Mouse (Mus musculus) neural tube, embryonic 14.5 days (tissue): ENCODE measurements around the gene Myo19. TPM values are rescaled to one million over a fixed set of nuclear protein-coding genes. Genes with fewer than 3 reads are reported as not detected.

Experiments used
- ATAC-seq: fragments of 200-750 bp; cut with Nextera tagmentation; 2 replicates; pipeline ENCODE4 v1.8.0; 2017; ENCODE audit warnings: low read depth, mild to moderate bottlenecking, moderate TSS enrichment, moderate library complexity
- H3K27ac ChIP-seq: fragments of 300-500 bp; sonication (generic); 2 replicates; pipeline ENCODE4 v1.5.1; 2014; ENCODE audit warnings: low read depth, mild to moderate bottlenecking, control low read depth, low read length, moderate library complexity, mixed read lengths
- H3K27me3 ChIP-seq: fragments of 300-500 bp; sonication (generic); 2 replicates; pipeline ENCODE4 v1.6.1; 2014; ENCODE audit warnings: low read length; ENCODE audit not compliant: control insufficient read depth, insufficient read depth
- H3K36me3 ChIP-seq: fragments of 300-500 bp; sonication (generic); 2 replicates; pipeline ENCODE4 v1.6.1; 2014; ENCODE audit warnings: low read length, mixed read lengths; ENCODE audit not compliant: control insufficient read depth, insufficient read depth
- H3K4me1 ChIP-seq: fragments of 300-500 bp; sonication (generic); 2 replicates; pipeline ENCODE4 v1.6.1; 2014; ENCODE audit warnings: low read length; ENCODE audit not compliant: control insufficient read depth, insufficient read depth
- H3K4me2 ChIP-seq: fragments of 300-500 bp; sonication (generic); 2 replicates; pipeline ENCODE4 v1.6.1; 2014; ENCODE audit warnings: mild to moderate bottlenecking, low read depth, low read length, control low read depth
- H3K4me3 ChIP-seq: fragments of 300-500 bp; sonication (generic); 2 replicates; pipeline ENCODE4 v1.5.1; 2014; ENCODE audit warnings: low read depth, low read length, control low read depth, mixed read lengths
- H3K9ac ChIP-seq: fragments of 300-500 bp; sonication (generic); replicated peaks from 2 replicates; pipeline ENCODE4 v1.6.1; 2014; ENCODE audit warnings: low read depth, mild to moderate bottlenecking, control low read depth, low read length, mixed read lengths
- H3K9me3 ChIP-seq: fragments of 300-500 bp; sonication (generic); 2 replicates; pipeline ENCODE4 v1.6.1; 2016; ENCODE audit warnings: low read length; ENCODE audit not compliant: control insufficient read depth
- WGBS: fragments of 180-500 bp; shearing (Covaris S2); extraction: QIAGEN DNeasy Blood & Tissue Kit; methylation state at CpG from one replicate; pipeline ENCODE4 v1.1.7; 2014; 5-methylcytosine and 5-hydroxymethylcytosine counted together
- polyA plus RNA-seq: library from polyadenylated mRNA; unstranded; fragments of >200 nt; fragmentation: Nextera tagmentation; extraction: Ambion mirVana; gene quantifications from 2 replicates; pipeline ENCODE4 v1.2.1, GENCODE M21; 2014

Gene Myo19
- polyA plus RNA-seq, 1 experiment from 2014 or later, result 6.4 TPM

GRCm38 (mm10) chr11:84880971-84881370 lies 1.0 kb downstream of the Myo19 start:
- peaks cover 13% of the 10 kb centered on the region for H3K36me3 ChIP-seq
- H3K4me2 ChIP-seq, result peak overlapping the region; percentile 85
- H3K4me1 ChIP-seq, result peaks cover 13% of the 10 kb centered on the region
- ATAC-seq, result no peak
- WGBS, result 55% methylated on average over 9 of the region's 9 CpGs
- peak overlapping the region; percentile 93 for H3K4me3 ChIP-seq
- no peaks in the 10 kb centered on the region for H3K27me3 ChIP-seq
- H3K9me3 ChIP-seq, result no peaks in the 10 kb centered on the region
- peak overlapping the region; percentile 77 for H3K9ac ChIP-seq
- peak overlapping the region; percentile 78 for H3K27ac ChIP-seq

- ATAC-seq, result no peak
These were observed 2.4 kb downstream of the Myo19 start for GRCm38 (mm10) chr11:84882346-84882745.

GRCm38 (mm10) chr11:84885238-84885637 lies 5.3 kb downstream of the Myo19 start:
- no peak overlapping the region for H3K27ac ChIP-seq
- H3K9ac ChIP-seq, result no peak overlapping the region
- H3K36me3 ChIP-seq, result peaks cover 17% of the 10 kb centered on the region
- H3K27me3 ChIP-seq, result no peaks in the 10 kb centered on the region
- WGBS, result 86% methylated on average over 4 of the region's 4 CpGs
- no peak overlapping the region for H3K4me2 ChIP-seq
- no peak overlapping the region for H3K4me3 ChIP-seq
- no peak for ATAC-seq
- no peaks in the 10 kb centered on the region for H3K9me3 ChIP-seq
- peaks cover 7% of the 10 kb centered on the region for H3K4me1 ChIP-seq

More at GRCm38 (mm10) chr11:84882346-84882745, 2.4 kb downstream of the Myo19 start:
- Histone ChIP-seq H3K4me2 (no peak overlapping the region), H3K9me3 (no peaks in the 10 kb centered on the region), H3K4me3 (no peak overlapping the region), H3K36me3 (peaks cover 17% of the 10 kb centered on the region), H3K4me1 (peaks cover 13% of the 10 kb centered on the region), H3K9ac (no peak overlapping the region), H3K27ac (no peak overlapping the region), H3K27me3 (no peaks in the 10 kb centered on the region)
- 95% methylated on average over 7 of the region's 7 CpGs for WGBS

GRCm38 (mm10) chr11:84886236-84886635 lies 6.3 kb downstream of the Myo19 start:
- Histone ChIP-seq H3K9me3 (no peaks in the 10 kb centered on the region), H3K27me3 (no peaks in the 10 kb centered on the region), H3K4me2 (no peak overlapping the region), H3K4me1 (peaks cover 1% of the 10 kb centered on the region), H3K36me3 (peaks cover 17% of the 10 kb centered on the region), H3K27ac (no peak overlapping the region), H3K9ac (no peak overlapping the region), H3K4me3 (no peak overlapping the region)
- 95% methylated on average over 5 of the region's 5 CpGs for WGBS
- no peak for ATAC-seq

GRCm38 (mm10) chr11:84886767-84887511 lies 7.0 kb downstream of the Myo19 start:
- H3K9me3 ChIP-seq, result no peaks in the 10 kb centered on the region
- WGBS, result 89% methylated on average over 11 of the region's 11 CpGs
- no peak for ATAC-seq
- no peak overlapping the region for H3K4me3 ChIP-seq
- H3K4me2 ChIP-seq, result no peak overlapping the region
- H3K27ac ChIP-seq, result no peak overlapping the region
- no peak overlapping the region for H3K9ac ChIP-seq
- H3K36me3 ChIP-seq, result peaks cover 25% of the 10 kb centered on the region
- H3K27me3 ChIP-seq, result no peaks in the 10 kb centered on the region
- no peaks in the 10 kb centered on the region for H3K4me1 ChIP-seq

GRCm38 (mm10) chr11:84888025-84888424 lies 8.1 kb downstream of the Myo19 start:
- H3K4me3 ChIP-seq, result no peak overlapping the region
- no peak overlapping the region for H3K9ac ChIP-seq
- 96% methylated on average over 8 of the region's 8 CpGs for WGBS
- H3K36me3 ChIP-seq, result peaks cover 29% of the 10 kb centered on the region
- no peak overlapping the region for H3K27ac ChIP-seq
- H3K4me2 ChIP-seq, result no peak overlapping the region
- H3K9me3 ChIP-seq, result no peaks in the 10 kb centered on the region
- no peaks in the 10 kb centered on the region for H3K4me1 ChIP-seq
- ATAC-seq, result no peak
- no peaks in the 10 kb centered on the region for H3K27me3 ChIP-seq

- H3K27me3 ChIP-seq, result no peaks in the 10 kb centered on the region
- H3K4me2 ChIP-seq, result no peak overlapping the region
- H3K36me3 ChIP-seq, result peaks cover 29% of the 10 kb centered on the region
- H3K4me1 ChIP-seq, result no peaks in the 10 kb centered on the region
- no peaks in the 10 kb centered on the region for H3K9me3 ChIP-seq
- H3K27ac ChIP-seq, result no peak overlapping the region
- no peak overlapping the region for H3K4me3 ChIP-seq
- H3K9ac ChIP-seq, result no peak overlapping the region
- WGBS, result 98% methylated on average over 2 of the region's 2 CpGs
- no peak for ATAC-seq
These were observed 9.5 kb downstream of the Myo19 start for GRCm38 (mm10) chr11:84889492-84889891.

- no peak overlapping the region for H3K27ac ChIP-seq
- no peak overlapping the region for H3K4me2 ChIP-seq
- H3K4me1 ChIP-seq, result no peaks in the 10 kb centered on the region
- H3K4me3 ChIP-seq, result no peak overlapping the region
- no peaks in the 10 kb centered on the region for H3K27me3 ChIP-seq
- H3K9ac ChIP-seq, result no peak overlapping the region
- H3K9me3 ChIP-seq, result no peaks in the 10 kb centered on the region
- no peak for ATAC-seq
- peaks cover 31% of the 10 kb centered on the region for H3K36me3 ChIP-seq
- WGBS, result 92% methylated on average over 7 of the region's 7 CpGs
These were observed 11.8 kb downstream of the Myo19 start for GRCm38 (mm10) chr11:84891705-84892104.

GRCm38 (mm10) chr11:84893113-84893512 lies 13.2 kb downstream of the Myo19 start:
- Histone ChIP-seq H3K27ac (no peak overlapping the region), H3K27me3 (no peaks in the 10 kb centered on the region), H3K4me1 (no peaks in the 10 kb centered on the region), H3K4me3 (no peak overlapping the region), H3K36me3 (peaks cover 40% of the 10 kb centered on the region), H3K9ac (no peak overlapping the region), H3K9me3 (no peaks in the 10 kb centered on the region), H3K4me2 (no peak overlapping the region)
- WGBS, result 94% methylated on average over 14 of the region's 15 CpGs
- no peak for ATAC-seq
